Mouse (Mus musculus): ENCODE results near the gene Pou2f2. TPM values are rescaled to one million over a fixed set of nuclear protein-coding genes. Genes with fewer than 3 reads are reported as not detected.

Gene Pou2f2
- total and polyA plus RNA-seq, 3 experiments, result 8.9 to 102 (median 46.1) TPM

DNA sequence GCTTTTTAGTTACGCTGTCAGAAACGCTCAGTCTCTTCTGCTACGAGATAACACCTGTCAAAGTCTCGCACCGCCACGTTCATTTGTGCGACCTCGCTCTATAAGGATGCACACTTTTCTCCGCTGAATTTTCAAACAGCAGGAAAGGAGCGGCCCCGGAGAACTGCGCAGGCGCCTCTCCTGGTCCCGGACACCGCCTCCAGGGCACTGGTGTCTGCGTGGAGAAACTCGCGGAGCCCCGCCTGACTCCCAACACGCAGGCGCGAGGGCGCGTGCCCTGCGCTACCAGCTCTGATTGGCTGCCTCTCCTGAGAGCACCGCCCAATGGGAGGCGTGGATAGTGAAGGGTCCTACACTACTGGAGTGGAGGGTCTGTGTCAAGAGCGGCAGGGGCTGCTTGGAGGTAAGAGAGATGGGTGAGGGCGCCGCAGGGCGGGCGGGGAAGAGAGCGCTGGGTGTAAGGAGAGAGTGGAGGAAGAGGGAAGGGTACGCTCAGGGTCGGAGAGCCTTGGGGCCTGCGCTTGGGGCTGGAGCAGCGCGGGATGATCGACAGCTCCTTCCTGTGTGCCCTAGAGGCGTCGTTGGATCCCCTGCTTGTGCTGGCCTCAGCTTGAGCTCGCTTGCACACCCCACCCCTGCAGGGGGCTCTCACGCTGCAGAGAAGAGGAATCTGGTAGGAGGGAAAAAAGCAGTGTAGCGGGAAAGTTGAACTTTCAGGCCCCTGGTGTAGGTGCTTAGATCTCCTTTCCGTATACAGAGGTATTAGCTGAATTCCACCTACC, 41.8 kb upstream of the Pou2f2 start, which contains the start of gene Zfp526:
Gene Zfp526 (plus strand): TSS at position 324 of the 782 bp plus-strand sequence.
- peak within 1 kb of the TSS; percentile 69 for H3K9ac ChIP-seq (ENCODE audit: insufficient read depth, low read depth)
- in situ Hi-C loops (cut with MboI; ENCODE audit: low pct_ligation_motif_present, low pct_unique_long_range_greater_than_20kb, low sequenced_read_pairs) (no loop called here), dilution Hi-C loops (cut with MboI; ENCODE audit: extremely low pct_ligation_motif_present, extremely low pct_unique_long_range_greater_than_20kb, low sequenced_read_pairs) (no loop called here)
- peaks cover 3 to 41% of the 10 kb centered on the region in 2 experiments; a peak in 3 of 4 replicates for H3K4me1 ChIP-seq (ENCODE audit: control insufficient read depth in 1 of 2, insufficient read depth in 2 of 2)
- H3K9me3 ChIP-seq (replicated peaks; ENCODE audit: low read length), result no peaks in the 10 kb centered on the region
- H3K4me3 ChIP-seq (replicated peaks in 1 of 3; ENCODE audit: low read depth in 2 of 3, low read length in 2 of 3, poor library complexity in 1 of 3), result peak within 1 kb of the TSS; percentile 72 to 76 (median 73)
- no peaks in the 10 kb centered on the region for H3K27me3 ChIP-seq (replicated peaks)
- H3K27ac ChIP-seq (ENCODE audit: insufficient read depth, low read depth), result peak within 1 kb of the TSS; percentile 27
- peaks cover 29 to 45% of the 10 kb centered on the region in 2 experiments for H3K36me3 ChIP-seq (replicated peaks in 1 of 2; ENCODE audit: control insufficient read depth in 1 of 2, insufficient read depth in 1 of 2, low read length in 1 of 2)
- peaks cover 9% of the 10 kb centered on the region for H3K79me2 ChIP-seq (replicated peaks; ENCODE audit: control insufficient read depth, extremely low read depth, insufficient read depth, poor library complexity, severe bottlenecking)
- DNase-seq (ENCODE audit: extremely low read depth), result peak; percentile 96
- H3K4me2 ChIP-seq (ENCODE audit: insufficient read depth, low read depth, poor library complexity, severe bottlenecking), result peak within 1 kb of the TSS; percentile 87
- peak; percentile 80 for TF ChIP-seq NELFE (IDR thresholded peaks at IDR 0.05; ENCODE audit: low read depth, low read length)
- TF ChIP-seq POLR2A (IDR thresholded peaks at IDR 0.05; ENCODE audit: low read depth, low read length), result peak; percentile 87
- TF ChIP-seq CHD2 (IDR thresholded peaks at IDR 0.05; ENCODE audit: low read length), result peak; percentile 74
- peak; percentile 84 for TF ChIP-seq USF1 (IDR thresholded peaks at IDR 0.05; ENCODE audit: low read depth, low read length)
- peak; percentile 55; the same call in 1 of the 2 replicates for TF ChIP-seq ZMIZ1 (IDR thresholded peaks at IDR 0.05; ENCODE audit: low read depth, low read length)
- TF ChIP-seq RAD21 (IDR thresholded peaks at IDR 0.05; ENCODE audit: low read depth, low read length), result no peak; the same call in 1 of the 2 replicates
- peak in 1 of 2 experiments; percentile 25; a peak in 2 of 4 replicates for TF ChIP-seq CTCF (conservative IDR thresholded peaks at IDR 0.05 in 1 of 2, IDR thresholded peaks at IDR 0.05 in 1 of 2; ENCODE audit: low read depth in 2 of 2, low read length in 2 of 2)
- TF ChIP-seq POLR2AphosphoS2 (IDR thresholded peaks at IDR 0.05; ENCODE audit: low read depth, low read length), result no peak; the same call in 1 of the 2 replicates
- TF ChIP-seq MXI1 (IDR thresholded peaks at IDR 0.05; ENCODE audit: low read depth, low read length), result peak; percentile 87
- TF ChIP-seq NRF1 (IDR thresholded peaks at IDR 0.05; ENCODE audit: low read depth, low read length), result peak; percentile 97
- TF ChIP-seq ELF1 (IDR thresholded peaks at IDR 0.05; ENCODE audit: low read depth, low read length), result peak; percentile 65
- TF ChIP-seq ZKSCAN1 (IDR thresholded peaks at IDR 0.05; ENCODE audit: borderline replicate concordance, low read depth, low read length), result no peak
- TF ChIP-seq PAX5 (IDR thresholded peaks at IDR 0.05; ENCODE audit: low read length), result no peak
- TF ChIP-seq JUND (conservative IDR thresholded peaks at IDR 0.05; ENCODE audit: low read depth, low read length), result no peak
- peak; percentile 13; the same call in 1 of the 2 replicates for TF ChIP-seq SMC3 (IDR thresholded peaks at IDR 0.05; ENCODE audit: low read depth, low read length)
- 0 out of 2 replicates have a peak, but pooled peaks have one; percentile 27 for TF ChIP-seq TBP (conservative IDR thresholded peaks at IDR 0.05; ENCODE audit: low read depth, low read length)
- TF ChIP-seq BHLHE40 (IDR thresholded peaks at IDR 0.05; ENCODE audit: low read depth, low read length), result no peak; the same call in 1 of the 2 replicates
- peak; percentile 78 for TF ChIP-seq MAX (IDR thresholded peaks at IDR 0.05; ENCODE audit: low read length)
- TF ChIP-seq JUN (IDR thresholded peaks at IDR 0.05; ENCODE audit: insufficient read depth, low read depth, low read length), result no peak
- no peak for TF ChIP-seq RCOR1 (conservative IDR thresholded peaks at IDR 0.05; ENCODE audit: low read depth, low read length)
- peak; percentile 64; the same call in 1 of the 2 replicates for TF ChIP-seq MAZ (IDR thresholded peaks at IDR 0.05; ENCODE audit: low read depth, low read length)
- TF ChIP-seq CHD1 (IDR thresholded peaks at IDR 0.05; ENCODE audit: low read depth, low read length), result no peak
- peak; percentile 73 for TF ChIP-seq HCFC1 (IDR thresholded peaks at IDR 0.05; ENCODE audit: low read depth, low read length)
- no peak for TF ChIP-seq ZC3H11A (IDR thresholded peaks at IDR 0.05; ENCODE audit: low read depth, low read length)
- peak; percentile 92 for TF ChIP-seq SIN3A (IDR thresholded peaks at IDR 0.05; ENCODE audit: low read length)
- TF ChIP-seq IRF4 (IDR thresholded peaks at IDR 0.05; ENCODE audit: low read depth, low read length), result 0 out of 2 replicates have a peak, but pooled peaks have one; percentile 4
- peak; percentile 67 for TF ChIP-seq TCF12 (IDR thresholded peaks at IDR 0.05; ENCODE audit: low read depth, low read length)
- no peak for TF ChIP-seq MYC (IDR thresholded peaks at IDR 0.05; ENCODE audit: low read depth, low read length)
- peak; percentile 58 for TF ChIP-seq USF2 (conservative IDR thresholded peaks at IDR 0.05; ENCODE audit: low read depth, low read length)
